Mouse (Mus musculus): ENCODE measurements around the gene Ccnk.

- TF ChIP-seq CTCF (IDR thresholded peaks at IDR 0.05; ENCODE audit: control insufficient read depth, insufficient read depth, insufficient read length) (no peak), MYOD1 (IDR thresholded peaks at IDR 0.05; ENCODE audit: control insufficient read depth, insufficient read length, low read depth) (no peak), MAX (IDR thresholded peaks at IDR 0.05) (no peak), MYOG (IDR thresholded peaks at IDR 0.05; ENCODE audit: control insufficient read depth, extremely low read depth, insufficient read length) (no peak), USF1 (IDR thresholded peaks at IDR 0.05; ENCODE audit: low read depth) (no peak), FOSL1 (IDR thresholded peaks at IDR 0.05; ENCODE audit: insufficient read depth, low read length, poor library complexity, severe bottlenecking) (no peak)
Measured at GRCm38 (mm10) chr12:108221712-108222111, 42.3 kb downstream of the Ccnk start.

Data from C2C12 (cell line).